Mouse (Mus musculus) megakaryocyte, embryonic 14.5 days (primary cell): Measurements from ENCODE around the gene Krtap1-5.

ENCODE experiments used
- FLI1 ChIP-seq: IDR thresholded peaks from 2 replicates; pipeline ENCODE4 v1.6.1; 2012; ENCODE audit warnings: low read length, inconsistent platforms, mixed read lengths
- GATA1 ChIP-seq: IDR thresholded peaks from 3 replicates; pipeline ENCODE4 v1.6.1; 2012; ENCODE audit warnings: mixed read lengths, low read length, inconsistent platforms, borderline replicate concordance

GRCm38 (mm10) chr11:99573164-99573563, 7.7 kb downstream of the Krtap1-5 start:
- TF ChIP-seq GATA1: no peak
- no peak for TF ChIP-seq FLI1
